Mouse (Mus musculus) spleen, adult 2 months (tissue): ENCODE measurements around the gene Mmd. TPM values are rescaled to one million over a fixed set of nuclear protein-coding genes. Genes with fewer than 3 reads are reported as not detected.
"Not testable (repeated sequence)": the region's sequence is repeated elsewhere in the genome, so short reads cannot be mapped to it uniquely, and the experiment has no call there.

ENCODE experiments used
- DNase-seq, 2 experiments: peaks; one replicate each; pipeline versions ENCODE4 v3.0.0 to v3.0.0-alpha.2; 2012 to 2021; ENCODE audit warnings: low spot score in 2 of 2, low read depth in 1 of 2
- H3K27ac ChIP-seq: fragments of 200-500 bp; 2 replicates; pipeline ENCODE4 v1.5.1; 2012; ENCODE audit warnings: low read length, inconsistent platforms; ENCODE audit not compliant: insufficient read depth
- H3K27me3 ChIP-seq: fragments of 200-500 bp; 2 replicates; pipeline ENCODE4 v1.6.1; 2012; ENCODE audit warnings: mild to moderate bottlenecking, moderate library complexity, low read length, inconsistent platforms; ENCODE audit not compliant: control insufficient read depth, insufficient read depth
- H3K36me3 ChIP-seq: fragments of 200-500 bp; 2 replicates; pipeline ENCODE4 v1.6.1; 2012; ENCODE audit warnings: mild to moderate bottlenecking, low read length, inconsistent platforms; ENCODE audit not compliant: control insufficient read depth, insufficient read depth
- H3K4me1 ChIP-seq: fragments of 200-500 bp; 2 replicates; pipeline ENCODE4 v1.6.1; 2011; ENCODE audit warnings: inconsistent platforms; ENCODE audit not compliant: control insufficient read depth, insufficient read depth, insufficient read length
- H3K4me3 ChIP-seq: fragments of 200-500 bp; 2 replicates; pipeline ENCODE4 v1.5.1; 2011; ENCODE audit warnings: mild to moderate bottlenecking, inconsistent platforms; ENCODE audit not compliant: insufficient read depth, insufficient read length; ENCODE audit errors: extremely low read depth
- CTCF ChIP-seq: fragments of 200-500 bp; IDR thresholded peaks from 2 replicates; pipeline ENCODE4 v1.5.1; 2011; ENCODE audit warnings: mild to moderate bottlenecking, inconsistent platforms; ENCODE audit not compliant: insufficient read depth, insufficient read length, insufficient replicate concordance; ENCODE audit errors: extremely low read depth
- POLR2A ChIP-seq: fragments of 200-500 bp; IDR thresholded peaks from 2 replicates; pipeline ENCODE4 v1.6.1; 2011; ENCODE audit warnings: low read depth, low read length, inconsistent platforms
- WGBS: fragments of 180-500 bp; shearing (Covaris S2); methylation state at CpG from one replicate; pipeline ENCODE4 v1.1.7; 2018; 5-methylcytosine and 5-hydroxymethylcytosine counted together
- polyA plus RNA-seq: library from polyadenylated mRNA; depleted of rRNA; stranded (reverse); fragments of >200 nt; gene quantifications from 2 replicates; pipeline ENCODE4 v1.2.3, GENCODE M21; 2012

Mmd gene
- polyA plus RNA-seq, 1 experiment, result 9.6 TPM

DNA sequence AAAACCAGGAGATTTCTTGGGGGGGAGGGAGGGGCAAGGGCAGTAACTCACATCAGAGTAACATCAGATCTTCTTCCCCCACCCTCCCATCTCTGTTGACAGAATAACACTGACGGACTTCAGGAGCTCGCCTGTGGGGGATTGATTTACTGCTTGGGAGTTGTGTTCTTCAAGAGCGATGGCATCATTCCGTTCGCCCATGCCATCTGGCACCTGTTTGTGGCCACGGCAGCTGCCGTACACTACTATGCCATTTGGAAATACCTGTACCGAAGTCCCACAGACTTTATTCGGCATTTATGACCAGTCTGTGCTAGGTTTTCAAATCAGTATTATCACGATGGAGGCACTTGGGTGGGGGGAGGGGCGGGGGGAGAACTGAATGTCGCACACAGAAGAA is 27.3 kb downstream of the Mmd start:
- WGBS, result 93% methylated on average over 12 of the region's 12 CpGs
- Histone ChIP-seq H3K27me3 (no peaks in the 10 kb centered on the region), H3K4me1 (no peaks in the 10 kb centered on the region), H3K27ac (no peak overlapping the region), H3K4me3 (no peak overlapping the region), H3K36me3 (peaks cover 9% of the 10 kb centered on the region)
- TF ChIP-seq CTCF (no peak), POLR2A (no peak)
- DNase-seq, result no peak

DNA sequence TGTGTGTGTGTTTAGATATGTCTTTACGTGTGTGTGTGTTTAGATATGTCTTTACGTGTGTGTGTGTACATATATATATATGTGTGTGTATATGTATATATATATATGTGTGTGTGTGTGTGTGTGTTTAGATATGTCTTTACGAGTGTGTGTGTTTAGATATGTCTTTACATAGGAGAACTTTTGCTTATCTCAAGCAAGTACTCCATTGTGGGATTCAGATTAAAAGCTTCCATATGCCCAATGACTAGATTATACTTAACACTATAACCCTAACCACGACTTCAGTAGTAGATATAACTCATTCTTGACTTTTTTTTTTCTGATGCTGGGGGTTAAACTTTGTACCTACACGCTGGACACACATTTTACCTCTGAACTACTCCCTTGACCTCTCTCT is 30.8 kb downstream of the Mmd start:
- WGBS, result 88% methylated on average over 5 of the region's 5 CpGs
- Histone ChIP-seq H3K27ac (no peak overlapping the region), H3K36me3 (peaks cover 4% of the 10 kb centered on the region), H3K27me3 (no peaks in the 10 kb centered on the region), H3K4me3 (no peak overlapping the region), H3K4me1 (no peaks in the 10 kb centered on the region)
- DNase-seq, result no peak
- TF ChIP-seq CTCF (no peak), POLR2A (no peak)

DNA sequence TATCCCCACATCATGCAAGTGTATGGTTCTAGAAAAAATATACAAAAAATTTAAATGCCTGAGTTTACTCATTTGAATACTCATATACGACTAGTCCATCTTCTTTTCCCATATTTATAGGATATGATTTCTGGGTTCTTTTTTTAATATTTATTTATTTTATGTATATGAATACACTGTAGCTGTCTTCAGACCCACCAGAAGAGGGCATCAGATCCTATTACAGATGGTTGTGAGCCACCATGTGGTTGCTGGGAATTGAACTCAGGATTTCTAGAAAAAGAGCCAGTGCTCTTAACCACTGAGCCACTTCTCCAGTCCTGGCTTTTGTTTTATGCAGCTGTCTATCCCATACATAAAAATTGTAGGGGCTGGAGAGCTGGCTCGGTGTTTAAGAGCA is 32.7 kb downstream of the Mmd start:
- H3K4me3 ChIP-seq, DNase-seq, H3K36me3 ChIP-seq, H3K27ac ChIP-seq, H3K27me3 ChIP-seq, H3K4me1 ChIP-seq: not testable (repeated sequence)
- 86% methylated on average over 2 of the region's 2 CpGs for WGBS

DNA sequence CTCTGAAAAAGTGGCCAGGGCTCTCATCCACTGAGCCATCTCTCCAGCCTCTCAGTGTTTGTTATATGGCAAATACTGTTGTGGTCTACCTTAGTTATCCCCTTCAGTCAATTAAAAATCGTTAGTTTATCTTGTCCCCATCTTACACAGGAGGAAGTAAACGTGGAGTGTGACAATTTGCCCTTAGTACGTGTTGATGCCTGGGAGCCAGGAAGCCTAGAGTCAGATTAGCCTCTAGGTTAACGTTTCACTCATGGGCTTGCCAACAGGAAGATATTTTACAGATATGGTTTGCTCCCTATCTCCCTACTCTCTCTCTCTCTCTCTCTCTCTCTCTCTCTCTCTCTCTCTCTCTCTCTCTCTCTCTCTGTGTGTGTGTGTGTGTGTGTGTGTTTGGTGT is 33.9 kb downstream of the Mmd start:
- 19% methylated on average over 4 of the region's 4 CpGs for WGBS
- no peaks in the 10 kb centered on the region for H3K27me3 ChIP-seq
- H3K27ac ChIP-seq, result no peak overlapping the region
- TF ChIP-seq POLR2A, result no peak
- TF ChIP-seq CTCF, result no peak
- H3K36me3 ChIP-seq, result no peaks in the 10 kb centered on the region
- H3K4me1 ChIP-seq, result no peaks in the 10 kb centered on the region
- DNase-seq, result no peak
- H3K4me3 ChIP-seq, result no peak overlapping the region

DNA sequence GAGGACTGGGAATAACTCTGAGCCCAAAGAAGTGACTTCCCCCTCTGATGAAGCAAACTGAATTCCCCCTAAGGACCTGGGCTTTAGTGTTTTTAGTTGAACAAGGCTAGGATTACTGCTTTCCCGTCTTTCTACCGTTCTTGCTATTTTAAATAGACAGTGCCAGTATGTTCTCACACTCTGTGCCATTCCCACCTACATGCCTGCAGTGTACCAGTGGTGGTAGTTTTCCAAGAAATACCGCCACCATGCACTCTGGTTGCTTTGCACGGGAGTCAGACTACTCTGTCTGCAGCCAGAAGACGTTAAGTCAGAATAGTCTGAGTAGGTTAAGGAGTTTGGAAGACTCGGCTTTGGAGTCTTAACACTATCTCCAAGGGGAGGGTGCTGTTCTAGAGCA is 34.3 kb downstream of the Mmd start:
- Histone ChIP-seq H3K36me3 (no peaks in the 10 kb centered on the region), H3K4me3 (no peak overlapping the region), H3K27ac (no peak overlapping the region), H3K27me3 (no peaks in the 10 kb centered on the region), H3K4me1 (no peaks in the 10 kb centered on the region)
- no peak for DNase-seq
- TF ChIP-seq POLR2A (no peak), CTCF (no peak)
- WGBS, result 84% methylated on average over 6 of the region's 6 CpGs

DNA sequence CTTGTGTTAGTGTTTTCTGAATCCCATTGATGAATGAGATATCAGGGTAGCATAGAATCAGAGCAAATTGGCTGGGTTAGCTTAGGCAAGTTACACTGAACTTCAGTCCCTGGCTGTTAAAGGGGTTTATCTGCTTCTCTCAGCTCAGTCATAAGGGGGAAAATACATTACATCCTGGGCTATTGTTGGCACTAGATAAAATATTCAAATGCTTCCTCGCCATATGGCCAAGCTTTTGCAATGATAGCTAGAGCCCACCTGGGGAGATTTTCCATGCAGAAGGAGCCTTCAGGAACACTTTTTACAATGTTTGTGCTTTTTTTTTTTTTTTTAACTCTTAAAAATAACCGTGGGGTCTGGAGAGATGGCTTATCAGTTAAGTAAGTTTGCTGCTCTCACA is 34.8 kb downstream of the Mmd start:
- Histone ChIP-seq H3K27ac (no peak overlapping the region), H3K4me3 (no peak overlapping the region), H3K27me3 (no peaks in the 10 kb centered on the region), H3K4me1 (no peaks in the 10 kb centered on the region), H3K36me3 (no peaks in the 10 kb centered on the region)
- WGBS, result 62% methylated on average over 2 of the region's 2 CpGs
- DNase-seq, result no peak
- TF ChIP-seq POLR2A (no peak), CTCF (no peak)

DNA sequence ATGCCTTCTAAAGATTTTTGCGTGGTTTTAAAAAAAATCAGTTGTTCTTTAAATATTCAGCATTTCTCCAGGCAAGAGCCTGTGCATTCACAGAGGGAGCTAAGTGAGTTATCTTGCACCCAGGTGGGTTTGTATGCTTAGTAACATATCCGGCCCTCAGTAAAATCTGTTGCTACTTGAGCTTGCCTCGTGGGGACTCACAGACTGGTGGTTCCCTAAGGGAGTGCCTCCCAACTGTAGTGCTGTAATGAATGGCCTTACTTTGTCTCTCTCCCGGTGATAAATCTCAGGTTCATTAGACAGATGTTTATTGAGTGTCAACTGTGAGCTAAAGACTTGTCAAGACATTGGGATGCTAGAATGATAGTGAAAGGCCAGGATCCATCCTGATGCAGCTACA is 35.4 kb downstream of the Mmd start:
- no peak for TF ChIP-seq CTCF
- TF ChIP-seq POLR2A, result no peak
- WGBS, result 73% methylated on average over 4 of the region's 4 CpGs
- no peaks in the 10 kb centered on the region for H3K4me1 ChIP-seq
- no peak overlapping the region for H3K27ac ChIP-seq
- no peak overlapping the region for H3K4me3 ChIP-seq
- H3K27me3 ChIP-seq, result no peaks in the 10 kb centered on the region
- H3K36me3 ChIP-seq, result no peaks in the 10 kb centered on the region
- DNase-seq, result no peak
